Mouse (Mus musculus): ENCODE data around the gene Magee1. TPM values are rescaled to one million over a fixed set of nuclear protein-coding genes. Genes with fewer than 3 reads are reported as not detected.

Magee1 gene
- total RNA-seq (2023; ENCODE audit: inconsistent age): 2.3 to 2.7 TPM (median 2.6 TPM) in 4 replicates

DNA sequence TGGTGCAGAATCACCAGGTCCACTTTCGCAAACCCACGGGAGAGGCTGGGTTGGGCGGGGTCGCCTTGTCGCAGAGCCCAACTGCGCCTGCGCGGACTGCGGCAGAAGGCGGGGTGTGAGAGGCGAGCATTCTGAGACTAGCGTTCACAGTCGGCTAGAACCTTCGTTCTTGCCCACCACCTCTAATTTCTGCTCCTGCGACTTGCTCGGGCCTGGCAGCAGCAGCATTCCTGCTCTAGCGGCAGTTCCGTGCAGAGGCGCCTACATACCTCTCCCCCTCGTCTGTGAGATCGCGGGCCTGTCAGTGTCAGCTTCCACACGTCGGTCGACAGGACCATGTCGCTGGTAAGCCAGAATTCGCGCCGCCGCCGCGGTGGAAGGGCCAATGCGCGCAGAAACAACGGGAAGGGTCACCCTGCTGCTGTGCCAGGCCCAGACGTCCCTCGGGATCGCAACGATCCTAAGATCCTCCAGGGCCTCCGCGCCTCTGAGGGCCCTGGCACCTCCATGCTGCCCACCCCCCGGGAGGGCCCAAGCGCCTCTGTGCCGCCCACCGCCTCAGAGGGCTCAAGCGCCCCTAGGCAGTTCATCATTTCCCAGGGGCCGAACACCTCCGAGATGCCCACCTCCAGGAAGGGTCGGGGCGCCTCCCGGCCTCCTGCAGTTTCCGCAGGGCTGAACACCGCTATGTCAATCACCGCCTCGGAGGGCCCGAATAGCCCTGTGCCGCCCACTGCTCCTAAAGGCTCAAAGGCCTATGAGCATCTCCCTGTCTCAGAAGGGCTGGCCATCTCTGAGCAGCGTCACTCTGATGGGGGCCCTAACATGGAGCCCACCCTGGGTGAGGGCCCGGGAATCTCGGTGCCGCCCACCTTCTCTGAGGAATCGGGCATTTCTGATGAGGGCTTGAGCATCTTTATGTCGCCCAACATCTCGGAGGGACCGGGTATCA lies at the start of gene Magee1:
Gene Magee1, plus strand, starts transcription at position 104 of the 952 bp plus-strand sequence.

GRCm38 (mm10) chrX:105079615-105080092 lies 40.5 kb upstream of the Magee1 start, which contains the start of gene Pbdc1:
TSS of gene Pbdc1 (plus strand) at chrX:105079756.

Other genes with a start within 250 kb of the Magee1 start
- 65.7 to 69.8 TPM (median 68.8 TPM) in 4 replicates for gene Pbdc1, start 40.6 kb upstream of the Magee1 start, total RNA-seq (2023; ENCODE audit: inconsistent age)